Mouse (Mus musculus) kidney, adult 9 months (tissue): ENCODE measurements around the gene Sinhcaf.
"Not testable (repeated sequence)": the region's sequence is repeated elsewhere in the genome, so short reads cannot be mapped to it uniquely, and the experiment has no call there.

Experiments
- DNase-seq: peaks from one replicate; pipeline ENCODE4 v3.0.0; 2022

The Sinhcaf gene

DNA sequence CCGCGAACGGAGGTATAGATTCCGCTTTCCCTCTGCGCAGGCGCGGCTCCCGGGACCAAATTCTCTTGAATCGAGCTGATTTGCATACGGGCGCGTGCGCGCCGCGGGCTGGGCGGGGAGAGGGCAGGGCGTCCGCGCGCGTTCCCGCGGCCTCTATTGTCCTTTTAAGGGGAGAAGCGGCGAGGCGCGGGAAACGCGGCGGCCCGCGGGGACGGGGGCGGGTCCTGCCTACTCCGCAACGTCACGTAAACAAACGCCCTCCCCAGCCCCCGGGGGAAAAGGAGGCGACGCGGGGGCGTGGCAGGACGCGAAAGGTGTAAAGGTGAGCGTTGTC is at the start of gene Sinhcaf:
Gene Sinhcaf (minus strand): TSS at position 59 of the 334 bp plus-strand sequence.
- DNase-seq = peak; percentile 99

DNA sequence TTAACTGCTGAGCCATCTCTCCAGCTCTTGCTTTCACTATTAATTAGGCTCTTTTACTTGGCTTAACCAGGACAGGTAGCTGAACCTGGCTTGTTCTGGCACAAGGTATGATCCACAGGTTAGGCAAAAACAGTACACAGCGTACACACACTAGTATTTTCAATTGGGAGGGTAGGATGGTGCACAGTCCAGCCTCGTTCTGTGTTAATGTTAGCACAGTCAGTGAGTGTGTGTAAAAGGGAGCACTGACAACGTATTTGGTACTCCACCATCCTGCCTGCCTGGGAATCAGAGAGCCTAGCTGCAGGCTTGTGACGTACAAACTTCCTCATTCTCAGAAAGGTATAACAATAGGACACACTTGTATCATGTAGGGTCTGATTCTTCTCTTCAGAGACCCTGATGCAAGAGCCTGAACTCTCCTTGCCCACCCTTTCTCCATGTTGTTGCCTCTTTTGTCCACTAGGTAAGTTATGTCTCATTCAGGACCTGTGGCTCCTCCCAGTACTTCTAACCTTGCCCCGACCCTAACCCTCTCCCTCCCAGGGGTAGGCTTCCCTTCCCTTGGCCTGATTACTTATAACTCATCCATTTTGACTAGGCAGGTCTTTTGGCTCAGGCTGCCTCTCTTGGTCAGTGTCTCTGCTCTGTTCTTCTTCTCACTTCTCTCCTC is 48.2 kb upstream of the Sinhcaf start:
- no peak for DNase-seq

DNA sequence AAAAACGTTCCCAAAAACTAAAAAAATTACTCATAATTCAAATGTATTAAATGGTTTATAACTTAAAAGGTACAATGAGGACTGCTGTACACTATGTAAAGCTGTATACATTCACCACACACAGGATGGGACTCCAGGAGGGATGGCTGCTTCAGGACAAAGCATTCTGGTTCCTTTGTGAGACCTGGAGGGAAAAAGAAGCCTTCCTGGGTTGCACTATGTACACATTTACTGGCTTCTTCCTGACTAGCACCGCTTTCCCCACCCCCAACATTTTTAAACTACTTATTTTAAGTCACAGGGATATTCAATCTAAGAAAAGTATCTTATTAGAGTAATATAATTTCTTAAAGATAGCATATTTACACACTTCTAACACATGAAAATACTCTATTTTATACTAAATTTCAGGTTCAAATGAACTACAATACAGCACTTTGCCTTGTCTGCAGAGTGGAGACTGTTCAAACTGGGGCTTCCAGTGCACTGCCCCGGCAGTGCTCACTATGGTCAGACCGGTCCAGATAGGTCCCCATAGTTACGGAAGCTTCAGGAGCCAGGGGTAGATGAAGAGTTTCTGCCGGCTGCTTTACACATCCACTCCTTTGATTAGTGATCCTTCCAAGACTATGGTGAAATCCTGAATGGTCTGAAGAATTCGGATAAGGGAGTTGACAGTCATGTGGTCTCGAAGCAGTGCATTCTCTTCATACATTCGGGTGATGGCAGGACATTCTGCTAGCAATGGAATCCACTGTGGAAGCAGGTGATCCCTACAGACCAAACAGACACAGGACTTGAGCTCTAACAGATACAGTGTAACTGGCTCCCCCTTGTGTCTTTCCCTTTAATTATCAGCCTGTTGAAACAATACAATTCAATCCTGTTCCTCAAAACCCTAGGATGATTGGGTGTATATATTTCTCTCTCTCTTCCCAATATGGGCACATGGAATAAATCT is 47.1 kb upstream of the Sinhcaf start:
- DNase-seq = peak; percentile 50

DNA sequence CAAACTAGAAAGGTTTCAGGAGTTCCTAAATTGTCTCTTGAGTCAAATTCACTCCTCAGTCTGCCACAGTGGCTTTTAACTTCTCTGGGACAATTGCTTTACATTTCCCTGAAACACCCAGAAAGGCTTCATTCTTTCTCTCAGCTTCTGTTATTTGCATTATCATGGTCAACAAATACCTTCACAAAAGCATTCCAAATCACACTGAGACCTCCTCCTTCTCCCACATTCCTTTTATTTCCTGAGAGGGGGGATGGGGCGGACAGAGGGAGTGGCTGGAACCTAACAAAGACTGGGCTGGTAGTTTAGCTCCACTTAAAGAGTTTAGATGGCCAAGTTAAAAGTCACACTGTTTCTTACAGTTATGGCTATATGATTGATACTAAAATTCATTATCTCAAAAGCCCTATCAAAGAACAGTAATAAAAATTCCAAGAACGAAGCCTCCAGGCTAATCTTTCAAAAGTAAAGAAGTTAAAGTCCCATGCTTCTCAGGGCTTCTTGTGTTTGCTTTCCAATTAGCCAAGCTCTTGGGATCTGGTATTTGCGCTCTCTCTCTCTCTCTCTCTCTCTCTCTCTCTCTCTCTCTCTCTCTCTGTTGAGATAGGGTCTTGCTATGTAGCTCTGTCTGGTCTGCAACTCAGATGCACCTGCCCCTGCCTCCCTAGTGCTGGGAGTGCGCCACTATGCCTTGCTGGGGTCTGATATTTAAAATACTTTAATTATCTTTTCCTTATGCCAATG is 46.3 kb upstream of the Sinhcaf start:
- no peak for DNase-seq

DNA sequence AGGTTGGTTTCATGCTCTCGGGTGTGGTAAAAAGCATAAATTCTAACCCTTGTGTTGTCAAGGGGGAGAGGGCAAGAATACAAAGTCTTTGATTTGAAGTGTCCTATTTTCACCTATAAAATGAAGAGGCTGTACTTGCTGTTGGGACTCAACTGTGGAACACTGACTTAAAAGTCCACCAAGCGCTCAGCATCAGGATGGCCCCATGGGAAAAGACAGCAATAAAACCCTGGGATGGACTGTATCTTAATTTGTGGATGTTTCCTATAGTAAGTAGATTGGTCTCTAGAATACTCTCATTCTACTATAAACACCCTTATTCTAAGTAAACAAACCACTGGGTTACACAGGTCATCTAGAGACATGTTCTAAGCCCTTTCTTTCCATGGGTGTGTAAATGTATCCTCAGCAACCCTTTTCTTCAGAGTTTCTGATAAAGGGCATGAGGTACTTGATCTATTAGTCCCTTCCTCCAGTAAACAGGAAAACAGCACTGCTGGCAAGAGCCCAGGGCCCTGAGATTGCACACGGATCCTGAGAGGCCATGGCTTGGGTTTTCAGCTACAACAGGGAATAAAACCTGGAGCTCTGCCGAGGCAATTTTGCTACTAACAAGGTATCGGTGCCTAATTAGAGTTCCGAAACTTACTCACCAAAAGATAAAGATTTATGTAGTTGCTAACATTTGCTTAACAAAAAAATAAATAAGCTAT is 45.5 kb upstream of the Sinhcaf start:
- no peak for DNase-seq

DNA sequence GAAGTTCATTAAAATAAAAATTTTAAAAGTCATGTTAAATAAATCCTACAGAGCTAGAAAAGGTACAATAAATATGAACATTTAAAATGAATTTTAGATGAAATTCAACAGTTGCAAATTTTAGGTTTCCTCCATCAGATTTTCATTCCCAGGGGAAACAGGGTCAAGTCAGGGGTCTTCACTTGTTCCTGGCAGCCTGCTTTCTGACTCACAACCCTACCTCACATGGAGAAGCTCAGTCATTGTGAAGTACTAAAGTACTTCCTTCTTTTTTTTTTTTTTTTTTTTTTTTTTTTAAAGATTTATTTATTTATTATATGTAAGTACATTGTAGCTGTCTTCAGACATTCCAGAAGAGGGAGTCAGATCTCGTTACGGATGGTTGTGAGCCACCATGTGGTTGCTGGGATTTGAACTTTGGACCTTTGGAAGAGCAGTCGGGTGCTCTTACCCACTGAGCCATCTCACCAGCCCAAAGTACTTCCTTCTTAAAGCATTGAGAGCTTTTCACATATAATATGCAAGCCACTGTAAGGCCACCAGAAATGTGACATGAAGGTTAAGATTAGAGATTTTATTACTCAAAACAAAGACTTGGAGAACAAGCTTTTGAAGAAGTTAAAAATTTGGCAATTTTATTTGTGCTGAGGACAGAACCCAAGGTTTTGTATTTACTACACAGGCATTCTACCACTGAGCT is 43.7 kb upstream of the Sinhcaf start:
- DNase-seq = not testable (repeated sequence)

DNA sequence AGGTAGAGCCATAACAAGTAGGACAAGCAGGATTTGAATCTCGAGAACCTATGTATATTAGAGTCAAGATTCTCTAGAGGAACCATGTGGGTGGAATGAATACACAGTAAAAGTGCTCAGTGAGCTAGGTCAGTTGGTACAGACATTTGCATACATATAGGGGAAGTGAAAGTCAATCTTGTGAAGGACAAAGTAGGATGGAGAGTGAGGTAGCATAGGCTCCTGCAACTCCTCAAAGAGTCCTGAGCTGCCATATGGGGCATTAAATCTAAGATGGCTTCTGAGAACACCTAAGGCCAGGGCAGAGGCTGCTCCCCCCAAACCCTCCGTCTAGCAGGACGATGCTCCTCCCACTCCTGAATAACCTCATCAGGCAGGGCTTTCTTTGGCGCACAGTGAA is 39.7 kb upstream of the Sinhcaf start:
- DNase-seq = no peak

DNA sequence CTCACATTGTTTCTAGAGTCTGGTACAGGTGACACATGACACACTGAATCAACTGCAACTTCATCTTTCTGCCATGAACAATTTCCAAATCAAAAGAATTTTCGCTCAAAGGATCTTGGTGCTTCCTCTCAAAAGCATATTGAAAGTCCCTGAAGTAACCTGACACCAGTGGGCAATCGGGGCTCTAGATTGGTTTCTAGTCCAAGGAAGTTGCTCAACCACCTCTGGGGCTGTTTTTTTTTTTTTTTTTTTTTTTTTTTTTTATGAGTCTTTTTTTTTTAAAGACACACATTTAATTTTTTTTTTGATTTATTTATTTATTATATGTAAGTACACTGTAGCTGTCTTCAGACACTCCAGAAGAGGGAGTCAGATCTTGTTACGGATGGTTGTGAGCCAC is 34.2 kb upstream of the Sinhcaf start:
- no peak for DNase-seq

DNA sequence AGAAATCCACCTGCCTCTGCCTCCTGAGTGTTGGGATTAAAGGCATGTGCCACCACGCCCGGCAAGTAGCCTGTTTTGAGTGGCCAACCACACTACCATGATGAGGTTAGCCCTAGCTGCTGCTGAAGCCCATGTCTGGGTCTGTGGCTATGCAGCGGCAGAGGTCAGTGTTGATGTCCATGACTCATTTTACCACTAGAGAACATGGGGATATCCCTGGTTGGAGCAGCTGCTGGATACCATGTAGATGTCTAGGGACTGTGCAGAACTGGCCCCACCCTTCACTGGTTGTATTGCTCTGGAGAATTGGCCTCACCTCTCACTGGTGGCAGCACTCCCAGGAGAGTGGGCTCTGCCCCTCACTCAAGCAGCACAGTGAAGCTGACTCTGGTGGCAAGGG is 28.8 kb upstream of the Sinhcaf start:
- no peak for DNase-seq

DNA sequence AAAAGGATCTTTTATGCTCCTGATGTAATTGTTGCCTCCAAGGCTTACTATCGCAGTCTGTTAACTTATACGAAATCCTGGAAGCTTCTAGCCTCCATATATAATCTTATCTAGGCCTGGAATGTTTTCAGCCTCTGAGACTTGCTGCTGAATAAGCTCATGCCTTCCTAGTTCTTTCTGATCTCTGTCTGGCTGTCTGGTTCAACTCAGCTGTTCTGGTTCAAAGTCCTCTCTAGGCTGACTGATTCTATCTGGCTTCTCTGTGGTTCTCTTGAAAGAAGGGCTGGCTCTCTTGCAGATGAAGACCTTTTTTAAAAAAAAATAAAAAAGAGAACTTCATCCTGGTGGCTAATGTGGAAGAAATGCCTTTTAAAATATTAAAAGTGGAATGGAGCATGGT is 26.6 kb upstream of the Sinhcaf start:
- DNase-seq = peak; percentile 64

DNA sequence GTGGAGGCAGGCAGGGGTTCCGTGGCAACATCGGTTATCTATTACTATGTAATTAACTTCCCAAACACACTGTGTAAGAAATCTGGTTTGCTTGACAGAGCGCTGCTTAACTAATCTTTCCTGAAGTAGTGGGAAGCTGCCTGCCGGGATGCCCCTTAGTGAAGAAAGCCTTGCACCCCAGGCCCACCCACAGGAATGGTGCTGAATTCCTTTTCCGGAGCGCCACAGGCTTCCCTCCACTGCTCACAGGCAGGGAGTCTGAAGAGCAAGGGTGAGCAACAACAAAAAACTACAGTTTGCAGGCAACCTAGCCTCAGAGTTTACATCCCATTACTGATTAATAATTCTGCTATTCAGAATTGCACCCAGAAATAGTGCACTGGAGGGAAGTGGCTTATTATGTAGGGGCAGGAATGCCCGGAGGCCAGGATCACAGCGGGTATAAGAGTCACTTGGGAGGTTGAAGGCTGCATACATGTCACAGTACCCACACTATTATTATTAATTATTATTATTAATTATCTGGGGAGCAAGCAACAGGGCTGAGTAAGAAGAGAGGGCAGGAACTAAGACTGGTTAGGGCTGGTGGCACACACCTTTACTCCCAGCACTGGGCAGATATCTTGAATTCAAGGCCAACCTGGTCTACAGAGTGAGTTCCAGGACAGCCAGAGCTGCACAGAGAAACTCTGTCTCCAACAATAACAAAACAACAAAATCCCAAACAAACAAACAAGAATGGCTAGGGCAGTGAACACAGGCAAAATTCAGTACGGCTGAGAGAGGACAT is 26.0 kb upstream of the Sinhcaf start:
- DNase-seq = no peak

DNA sequence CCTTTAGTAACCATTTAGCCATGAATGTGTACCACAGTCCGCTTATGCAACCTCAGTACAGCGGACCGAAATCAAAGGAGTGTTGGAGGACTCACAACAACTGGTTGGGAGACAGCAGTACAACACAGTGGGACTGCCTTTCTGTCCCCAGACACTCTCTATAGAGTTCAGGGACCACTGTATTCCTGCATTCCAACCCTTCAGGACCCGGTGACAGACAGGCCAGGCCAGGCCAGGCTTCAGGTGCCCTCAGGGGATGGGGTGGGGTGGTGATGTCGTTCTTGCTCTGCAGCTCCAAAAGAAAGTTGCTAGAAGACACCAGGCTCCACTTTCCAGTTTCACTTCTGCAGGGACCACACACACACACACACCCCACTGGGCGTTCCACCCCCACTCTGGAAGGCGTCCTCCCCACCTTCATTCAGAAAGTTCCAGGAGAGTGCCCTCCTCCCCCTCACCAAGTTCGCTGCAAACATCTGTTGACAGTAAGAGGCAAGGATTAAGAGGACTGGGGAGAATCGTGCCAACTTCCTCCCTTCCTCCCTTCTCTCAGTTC is 25.2 kb upstream of the Sinhcaf start:
- no peak for DNase-seq

DNA sequence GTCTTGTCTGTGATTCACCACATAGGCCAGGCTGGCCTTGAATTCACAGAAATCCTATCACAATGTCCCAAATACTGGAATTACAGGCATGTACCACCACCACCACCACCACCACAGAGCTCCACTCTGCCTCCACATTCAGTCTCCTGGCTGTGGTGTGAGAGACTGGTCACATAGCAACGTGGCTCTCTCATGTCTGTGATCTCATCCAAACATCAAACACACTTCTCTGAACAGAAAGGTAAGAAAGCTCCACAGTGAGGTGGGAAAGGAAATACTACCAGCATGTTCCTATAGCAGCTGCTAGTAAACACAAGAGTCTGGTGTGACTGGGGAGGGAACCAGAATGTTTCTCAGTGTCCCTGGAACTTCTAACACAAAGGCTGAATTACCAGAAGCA is 15.0 kb upstream of the Sinhcaf start:
- DNase-seq = no peak

DNA sequence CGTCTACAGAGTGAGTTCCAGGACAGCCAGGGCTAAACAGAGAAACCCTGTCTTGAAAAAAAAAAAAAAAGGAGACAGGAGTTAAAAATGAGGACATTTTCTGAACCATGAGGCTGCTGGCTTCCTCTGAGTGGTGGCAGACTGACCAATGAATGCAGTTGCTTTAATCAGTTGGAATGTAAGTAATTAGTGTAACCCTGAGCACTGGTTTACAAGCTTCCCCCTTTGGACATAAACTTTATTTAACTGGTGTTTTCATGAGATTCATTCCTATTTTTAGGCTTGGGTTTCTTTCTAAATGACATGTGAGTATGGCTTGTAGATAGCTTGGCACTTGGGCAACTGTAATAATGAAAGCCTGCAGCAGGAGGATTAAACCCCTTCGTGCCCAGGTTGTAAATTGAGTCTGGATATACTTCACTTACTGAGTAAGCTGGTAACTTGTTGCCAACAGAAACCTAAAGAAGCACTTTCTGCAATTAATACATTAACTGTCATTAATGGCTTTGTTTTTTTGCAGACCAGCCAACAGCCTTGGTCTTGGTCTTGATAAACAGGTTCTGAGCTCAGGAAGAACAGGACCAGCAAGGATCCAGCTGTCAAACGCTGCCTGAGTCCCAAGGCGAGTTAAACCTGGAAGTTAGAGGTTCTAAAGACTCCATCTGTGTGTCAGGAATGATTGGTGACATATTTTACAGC is 13.4 kb upstream of the Sinhcaf start:
- DNase-seq = no peak

DNA sequence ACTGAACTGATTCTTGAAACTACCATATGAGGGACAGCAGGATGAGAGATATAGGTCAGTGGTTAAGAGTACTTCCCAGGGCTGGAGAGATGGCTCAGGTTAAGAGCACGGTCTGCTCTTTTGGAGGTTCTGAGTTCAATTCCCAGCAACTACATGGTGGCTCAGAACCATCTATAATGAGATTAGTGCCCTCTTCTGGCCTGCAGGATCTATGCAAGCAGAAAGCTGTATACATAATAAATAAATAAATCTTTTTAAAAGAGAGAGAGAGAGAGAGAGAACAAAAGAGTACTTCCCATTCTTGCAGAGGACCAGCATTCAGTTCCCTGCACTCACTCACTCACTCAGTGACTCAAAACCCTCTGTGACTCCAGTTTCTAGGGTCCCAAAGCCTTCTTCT is 12.4 kb upstream of the Sinhcaf start:
- DNase-seq = no peak

DNA sequence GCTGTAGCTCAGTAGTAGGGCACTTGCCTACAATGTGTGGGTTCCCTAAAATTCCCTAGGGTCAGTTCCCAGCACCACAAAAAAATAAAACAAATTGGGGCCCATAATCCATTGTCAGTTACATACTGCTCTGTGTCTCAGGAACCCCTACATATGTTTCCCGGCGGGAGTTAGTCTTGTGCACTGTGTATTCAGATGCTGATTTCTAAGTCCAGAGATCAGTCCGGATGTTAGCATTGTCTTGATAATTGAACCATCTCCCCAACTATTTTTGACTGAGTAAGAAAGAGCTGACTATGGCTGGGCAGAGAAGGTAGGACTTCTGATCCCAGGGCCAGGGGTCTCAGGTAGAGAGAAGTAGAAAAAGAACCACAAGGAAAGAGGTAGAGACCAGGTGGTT is 10.8 kb upstream of the Sinhcaf start:
- DNase-seq = no peak

DNA sequence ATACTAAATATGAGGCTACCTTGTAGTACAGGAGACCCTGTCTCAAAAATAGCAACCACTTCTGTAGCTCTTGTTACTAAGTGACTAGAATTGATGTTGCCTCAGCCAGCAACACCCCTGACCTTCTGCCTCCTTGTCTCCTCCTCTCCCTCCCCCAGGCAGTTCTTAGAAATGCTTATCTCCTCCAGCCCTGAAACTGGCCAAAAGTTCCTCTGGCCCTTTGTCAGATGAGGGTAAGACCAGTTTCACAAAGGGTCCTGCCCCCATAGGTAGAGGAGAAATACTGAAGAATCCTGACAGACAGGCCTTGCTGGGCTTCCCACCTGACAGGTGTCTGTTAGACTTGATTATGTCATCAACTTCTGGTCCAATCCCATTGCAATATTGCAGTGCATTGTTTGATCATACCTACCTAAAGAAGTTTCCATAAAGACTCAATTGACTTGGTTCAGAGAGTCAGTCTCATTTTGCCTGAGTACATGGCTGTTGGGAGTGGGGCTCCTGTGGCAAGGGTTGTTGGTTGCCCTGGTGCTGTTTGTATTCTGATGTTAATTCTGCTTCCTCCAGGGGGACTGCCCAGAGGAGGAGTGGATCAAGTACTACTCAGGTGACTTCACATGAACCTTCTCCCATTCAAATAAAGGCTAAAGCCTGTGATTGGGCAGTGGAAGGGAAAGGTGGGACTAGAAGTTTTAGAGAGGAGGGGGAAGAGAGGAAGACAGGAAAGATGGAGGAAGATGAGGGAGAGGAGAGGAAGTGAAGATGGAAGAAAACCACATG is 9.6 kb upstream of the Sinhcaf start:
- DNase-seq = no peak

DNA sequence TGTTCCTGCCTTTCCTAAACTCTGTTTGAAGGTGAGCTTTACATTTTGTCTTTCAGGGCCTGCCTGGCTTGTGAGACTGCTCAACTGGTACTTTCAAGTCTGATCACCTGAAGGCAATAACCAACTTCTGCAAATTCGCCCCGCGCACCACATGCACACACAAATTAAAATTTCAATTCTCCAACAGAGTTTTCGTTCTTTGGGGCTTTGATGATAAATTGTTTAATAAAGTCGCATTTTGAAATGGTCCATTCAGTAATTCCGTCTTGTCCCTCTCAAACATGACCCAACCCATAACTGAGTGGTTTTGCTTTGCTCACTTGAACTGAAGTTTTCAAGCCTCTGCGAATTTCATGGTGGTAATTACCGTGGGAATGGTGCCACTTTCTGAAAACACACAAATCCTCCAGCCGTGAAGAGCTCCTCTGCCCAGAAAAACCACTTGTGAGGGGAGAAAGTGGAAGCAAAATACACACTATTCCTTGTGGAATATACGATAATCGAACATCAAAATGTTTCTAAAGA is 676 bp upstream of the Sinhcaf start:
- DNase-seq = peak; percentile 28
